Mouse (Mus musculus): ENCODE data around the gene Mef2d.
"Not testable (repeated sequence)": the region's sequence is repeated elsewhere in the genome, so short reads cannot be mapped to it uniquely, and the experiment has no call there.

Gene Mef2d

GRCm38 (mm10) chr3:88150999-88151364 is 8.8 kb downstream of the Mef2d start:
- DNase-seq, result no peak

DNA sequence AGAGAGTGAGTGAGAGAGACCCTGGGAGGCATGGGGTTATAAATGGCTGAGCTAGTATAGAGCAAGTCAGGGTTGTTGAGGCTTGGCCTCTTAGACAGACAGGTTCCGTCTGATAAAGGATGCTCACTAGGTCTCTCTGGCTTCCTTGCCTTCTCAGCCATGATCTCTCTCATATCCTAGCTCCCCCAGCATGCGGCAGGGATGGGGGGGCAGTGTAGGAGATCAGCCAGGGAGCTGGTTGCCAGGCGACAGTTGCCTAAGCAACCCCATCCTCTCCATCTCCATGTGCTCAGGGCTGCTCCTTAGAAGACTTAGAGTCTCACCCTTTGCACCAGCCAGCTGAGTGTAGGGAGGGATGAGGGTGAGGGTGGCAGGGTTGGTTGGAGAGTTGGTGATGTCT is 9.9 kb downstream of the Mef2d start:
- no peak for DNase-seq

- no peak for DNase-seq
Observed at GRCm38 (mm10) chr3:88153290-88154011, 11.3 kb downstream of the Mef2d start.

DNA sequence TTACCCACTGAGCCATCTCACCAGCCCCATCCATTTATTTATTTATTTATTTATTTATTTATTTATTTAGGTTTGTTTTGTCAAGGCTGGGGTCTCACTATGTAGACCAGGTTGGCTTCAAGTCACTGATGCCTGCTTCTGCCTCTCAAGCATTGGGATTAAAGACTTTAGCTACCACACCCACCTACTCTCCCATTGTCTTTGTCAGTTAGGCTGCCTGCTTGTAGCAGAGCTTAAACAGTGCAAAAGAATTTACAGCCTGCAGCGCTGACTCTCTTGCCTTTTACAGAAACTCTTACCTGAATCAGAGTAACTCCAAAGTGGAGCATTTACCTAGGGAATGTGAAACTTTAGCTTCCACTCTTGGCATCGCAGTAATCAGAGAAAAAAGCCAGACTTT is 12.1 kb downstream of the Mef2d start:
- DNase-seq, result no peak

DNA sequence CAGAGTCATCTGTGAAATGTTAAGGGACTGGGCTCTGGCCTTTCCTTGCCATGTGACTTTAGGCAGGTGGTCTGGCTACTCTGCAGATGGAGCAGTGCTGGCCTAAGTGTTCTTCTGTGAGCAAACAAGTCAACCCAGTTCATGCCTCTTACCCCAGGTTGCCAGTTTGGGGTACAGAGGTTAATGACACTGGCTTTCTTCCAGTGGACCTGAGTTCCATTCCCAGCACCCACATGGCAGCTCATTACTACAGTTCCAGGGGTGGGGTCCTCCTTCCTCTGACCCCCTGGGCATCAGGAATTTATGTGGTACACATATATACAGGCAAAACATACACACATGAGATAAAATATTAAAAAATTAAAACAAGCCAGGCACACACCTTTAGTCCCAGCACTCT is 14.6 kb downstream of the Mef2d start:
- DNase-seq, result no peak

DNA sequence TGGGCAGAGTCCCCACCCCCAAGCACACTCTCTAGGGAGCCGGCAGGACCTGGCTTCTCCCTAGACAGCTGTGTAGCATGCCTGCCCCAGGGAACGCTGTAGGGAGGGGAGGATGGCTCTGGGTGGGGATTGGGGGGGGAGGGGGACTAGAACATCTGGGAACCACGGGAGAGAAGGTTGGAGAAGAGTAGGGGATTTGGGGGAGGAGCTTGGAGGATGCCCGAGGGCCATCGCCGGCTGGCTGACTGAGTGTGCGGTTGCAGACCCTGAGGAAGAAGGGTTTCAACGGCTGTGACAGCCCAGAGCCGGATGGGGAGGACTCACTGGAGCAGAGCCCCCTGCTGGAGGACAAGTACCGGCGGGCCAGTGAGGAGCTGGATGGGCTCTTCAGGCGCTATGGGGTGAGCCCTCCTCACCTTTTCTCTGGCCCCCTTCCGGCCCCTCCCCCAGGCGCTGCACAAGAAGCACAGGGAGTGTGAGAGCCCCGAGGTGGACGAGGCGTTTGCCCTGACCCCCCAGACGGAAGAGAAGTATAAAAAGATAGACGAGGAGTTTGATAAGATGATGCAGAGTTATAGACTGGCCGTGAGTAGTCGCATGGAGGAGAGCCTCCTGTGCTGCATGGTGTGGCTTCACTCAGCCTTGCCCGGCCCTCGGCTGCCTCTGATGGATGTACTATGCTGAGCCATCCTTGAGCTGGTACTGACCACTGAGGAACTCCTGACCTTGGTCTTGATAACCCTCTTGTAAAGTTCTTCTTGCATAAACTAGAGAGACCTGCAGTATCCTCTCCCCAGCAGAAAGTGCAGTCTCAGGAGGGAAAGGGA is 15.8 kb downstream of the Mef2d start:
- no peak for DNase-seq

GRCm38 (mm10) chr3:88158991-88159390 is 16.8 kb downstream of the Mef2d start:
- no peak for DNase-seq

- no peak for DNase-seq
Observed at GRCm38 (mm10) chr3:88160856-88161255, 18.7 kb downstream of the Mef2d start.

DNA sequence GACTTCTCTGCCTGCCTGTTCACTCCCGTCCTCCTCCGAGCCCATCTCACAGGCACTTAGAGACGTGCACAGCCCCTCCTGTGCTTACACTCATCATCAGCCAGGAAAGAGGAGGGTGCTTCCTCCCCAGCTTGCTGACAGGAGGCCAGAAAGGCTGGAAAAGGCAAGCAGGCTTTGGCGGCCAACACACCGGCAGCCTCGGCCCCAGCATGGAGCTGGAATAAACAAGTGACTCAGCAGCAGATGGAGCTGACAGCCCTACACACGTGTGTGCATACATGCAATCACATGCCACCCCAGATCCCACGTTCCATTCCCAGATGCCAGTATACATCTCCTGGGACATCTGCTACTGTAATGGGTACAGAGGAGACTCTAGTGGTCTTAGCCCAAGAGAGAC is 20.1 kb downstream of the Mef2d start:
- no peak for DNase-seq

DNA sequence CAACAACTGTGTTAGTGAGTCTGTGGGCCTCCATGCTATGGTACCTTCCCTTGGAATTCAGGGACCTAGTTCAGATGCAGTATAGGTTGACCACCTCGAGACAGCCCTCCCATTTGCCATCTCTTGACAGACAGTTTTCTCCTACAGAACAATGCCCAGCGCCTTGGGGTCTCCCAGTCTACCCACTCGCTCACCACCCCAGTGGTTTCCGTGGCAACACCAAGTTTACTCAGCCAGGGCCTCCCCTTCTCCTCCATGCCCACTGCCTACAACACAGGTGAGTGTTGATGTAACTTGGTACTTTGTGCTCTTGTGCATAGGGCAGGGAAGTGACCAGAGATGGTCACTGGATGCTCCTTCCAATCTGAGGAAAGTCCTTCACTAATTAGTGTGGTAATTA is 20.6 kb downstream of the Mef2d start:
- DNase-seq, result no peak

GRCm38 (mm10) chr3:88163847-88164246 is 21.7 kb downstream of the Mef2d start:
- DNase-seq, result no peak

GRCm38 (mm10) chr3:88164263-88164662 is 22.1 kb downstream of the Mef2d start:
- DNase-seq, result no peak

DNA sequence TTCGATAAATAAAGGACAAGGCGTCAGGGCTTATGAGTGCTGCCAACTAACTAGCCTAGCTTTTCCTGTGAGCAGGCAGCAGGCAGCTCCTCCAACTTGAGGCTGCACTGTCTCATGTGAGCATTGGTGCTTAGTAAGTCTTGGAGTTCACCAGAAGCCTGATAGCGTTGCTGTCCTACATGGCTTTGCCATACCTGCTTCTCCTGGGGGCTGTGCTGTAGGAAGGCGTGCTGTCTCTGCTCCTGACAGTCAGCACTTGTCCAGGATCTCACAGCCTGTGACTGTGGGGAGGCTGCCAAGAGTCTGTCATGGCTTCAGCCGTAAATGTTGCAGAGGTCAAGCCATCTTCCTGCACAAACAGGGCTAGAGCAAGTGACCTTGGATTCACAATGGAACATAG is 23.9 kb downstream of the Mef2d start:
- DNase-seq, result no peak

DNA sequence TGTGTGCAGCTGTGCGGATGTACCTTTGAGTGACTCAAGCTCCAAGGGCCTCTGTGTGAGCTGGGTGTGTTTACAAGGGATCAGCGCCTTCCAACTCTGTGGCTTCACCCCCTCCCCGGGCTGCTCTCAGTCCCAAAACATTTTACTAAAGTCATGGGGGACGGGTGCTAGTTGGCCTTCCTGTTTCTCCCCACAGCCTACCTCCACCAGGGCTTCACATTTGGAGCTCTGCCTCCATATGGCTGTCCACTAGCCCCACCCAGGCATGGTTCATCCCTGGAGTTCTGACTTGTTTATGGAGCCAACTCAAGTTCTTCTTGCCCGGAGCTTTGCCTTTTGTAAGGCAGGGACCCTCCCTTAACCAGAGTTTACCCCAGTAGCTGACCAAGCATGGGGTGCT is 28.2 kb downstream of the Mef2d start:
- DNase-seq, result no peak

GRCm38 (mm10) chr3:88172440-88172839 is 30.3 kb downstream of the Mef2d start:
- DNase-seq, result no peak

GRCm38 (mm10) chr3:88173375-88173774 is 31.2 kb downstream of the Mef2d start:
- DNase-seq, result peak; percentile 75

- DNase-seq, result no peak
Observed at GRCm38 (mm10) chr3:88174894-88175293, 32.7 kb downstream of the Mef2d start.

GRCm38 (mm10) chr3:88177106-88177505 is 34.9 kb downstream of the Mef2d start:
- no peak for DNase-seq

GRCm38 (mm10) chr3:88177562-88178345 is 35.6 kb downstream of the Mef2d start:
- peak; percentile 100 for DNase-seq

DNA sequence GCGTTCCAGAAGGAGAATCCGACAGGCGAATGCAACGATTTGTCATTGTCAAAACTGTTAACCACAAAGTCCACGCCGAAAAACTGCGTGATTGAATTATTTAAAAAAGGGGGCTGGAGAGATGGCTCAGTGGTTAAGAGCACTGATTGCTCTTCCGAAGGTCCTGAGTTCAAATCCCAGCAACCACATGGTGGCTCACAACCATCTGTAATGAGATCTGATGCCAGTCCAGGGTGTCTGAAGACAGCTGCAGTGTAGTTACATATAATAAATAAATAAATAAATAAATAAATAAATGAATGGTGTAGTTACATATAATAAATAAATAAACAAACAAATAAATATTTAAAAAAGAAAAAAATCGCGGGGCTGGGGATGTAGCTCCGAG is 36.2 kb downstream of the Mef2d start:
- not testable (repeated sequence) for DNase-seq

GRCm38 (mm10) chr3:88178986-88179385 is 36.8 kb downstream of the Mef2d start:
- DNase-seq, result no peak

DNA sequence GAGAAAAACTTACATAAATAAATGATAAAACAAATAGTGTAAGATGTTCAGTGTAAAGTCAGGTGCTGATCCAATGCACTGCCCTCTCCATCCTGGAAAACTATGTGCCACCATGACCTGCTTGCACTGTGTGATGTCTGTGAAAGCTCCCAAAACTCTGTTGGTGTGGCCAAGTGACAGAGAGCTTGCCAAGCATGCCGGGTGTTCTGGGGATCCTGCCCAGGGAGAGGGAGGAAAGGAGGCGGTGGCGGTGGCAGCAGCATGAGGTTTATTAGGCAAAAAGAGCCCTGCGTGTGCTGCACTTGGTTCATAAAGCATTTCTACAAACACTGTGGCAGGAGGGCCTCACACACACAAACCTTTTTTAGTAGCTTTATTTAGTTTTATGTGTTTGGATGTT is 39.2 kb downstream of the Mef2d start:
- DNase-seq, result no peak

- no peak for DNase-seq
Observed at GRCm38 (mm10) chr3:88186424-88186823, 44.3 kb downstream of the Mef2d start.

DNA sequence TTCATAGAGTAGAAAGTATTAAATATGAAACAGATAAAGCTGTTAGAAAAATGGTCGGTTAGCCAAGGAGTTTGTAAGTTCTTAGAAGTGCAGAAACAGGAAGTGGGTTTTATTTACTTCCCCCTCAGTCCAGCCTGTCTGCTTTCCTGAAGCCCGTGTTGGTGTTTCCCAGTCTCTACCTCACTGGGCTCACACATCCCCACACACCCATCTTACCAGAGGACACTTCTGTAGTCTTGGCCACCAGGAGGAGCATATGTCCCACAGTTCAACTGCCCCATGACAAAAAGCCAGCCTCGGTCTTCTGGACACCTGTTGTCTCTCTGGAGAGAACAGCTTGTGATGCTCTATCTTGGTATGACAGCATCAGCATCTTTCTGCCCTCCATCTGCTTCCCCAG is 49.0 kb downstream of the Mef2d start:
- no peak for DNase-seq

Measured in kidney, adult 9 months (tissue).